Mouse (Mus musculus): ENCODE measurements around the gene Mrpl52. TPM values are rescaled to one million over a fixed set of nuclear protein-coding genes. Genes with fewer than 3 reads are reported as not detected.

Mrpl52 gene
- total and polyA plus RNA-seq, 3 experiments: 469 to 473 TPM; not detected in 1

GRCm38 (mm10) chr14:54445476-54445875, 18.8 kb downstream of the Mrpl52 start:
- TF ChIP-seq EP300 (IDR thresholded peaks at IDR 0.05; ENCODE audit: low read depth in 1 of 2, low read length in 2 of 2): peak in 1 of 2 experiments; percentile 39; a peak in 1 of 4 replicates
- peak; percentile 14; the same call in 1 of the 2 replicates for TF ChIP-seq SIN3A (IDR thresholded peaks at IDR 0.05; ENCODE audit: low read length)
- TF ChIP-seq RCOR1 (IDR thresholded peaks at IDR 0.05; ENCODE audit: low read depth, low read length): no peak
- Histone ChIP-seq H3K9ac (ENCODE audit: control insufficient read depth, low read depth, low read length, poor library complexity, severe bottlenecking) (no peak overlapping the region; the same call in 1 of the 2 replicates), H3K79me2 (ENCODE audit: control insufficient read depth, insufficient read depth, low read length, poor library complexity) (no peaks in the 10 kb centered on the region), H3K36me3 (ENCODE audit: control insufficient read depth in 1 of 2, insufficient read depth in 2 of 2, low read length in 2 of 2) (peaks cover 0 to 17% of the 10 kb centered on the region in 2 experiments; a peak in 2 of 4 replicates), H3K4me1 (ENCODE audit: control insufficient read depth in 1 of 2, insufficient read depth in 2 of 2, low read length in 2 of 2) (peaks cover 9 to 26% of the 10 kb centered on the region in 2 experiments), H3K4me3 (ENCODE audit: control insufficient read depth in 1 of 2, insufficient read depth in 1 of 2, low read depth in 2 of 2, low read length in 2 of 2) (no peak overlapping the region), H3K27ac (ENCODE audit: control insufficient read depth, low read depth, low read length) (no peak overlapping the region), H3K27me3 (ENCODE audit: control insufficient read depth in 1 of 2, insufficient read depth in 2 of 2, low read length in 2 of 2) (no peaks in the 10 kb centered on the region), H3K9me3 (replicated peaks; ENCODE audit: insufficient read depth, low read length) (no peaks in the 10 kb centered on the region)
- DNase-seq (ENCODE audit: low read depth, low spot score): peak; percentile 34

- TF ChIP-seq NRF1 (IDR thresholded peaks at IDR 0.05; ENCODE audit: insufficient read depth, low read depth, low read length, poor library complexity, severe bottlenecking): no peak
- TF ChIP-seq UBTF (IDR thresholded peaks at IDR 0.05; ENCODE audit: borderline replicate concordance, insufficient read depth, low read depth, low read length): no peak
- no peak for TF ChIP-seq ZC3H11A (IDR thresholded peaks at IDR 0.05; ENCODE audit: low read depth, low read length)
- TF ChIP-seq E2F4 (IDR thresholded peaks at IDR 0.05; ENCODE audit: borderline replicate concordance, low read depth, low read length): no peak
- no peak for TF ChIP-seq MAX (IDR thresholded peaks at IDR 0.05; ENCODE audit: low read length)
- no peak for TF ChIP-seq ZNF384 (IDR thresholded peaks at IDR 0.05; ENCODE audit: low read depth, low read length)
- TF ChIP-seq MEF2A (IDR thresholded peaks at IDR 0.05; ENCODE audit: extremely low read depth, insufficient replicate concordance, low read depth, low read length, poor library complexity, severe bottlenecking): no peak
- TF ChIP-seq MXI1 (IDR thresholded peaks at IDR 0.05; ENCODE audit: low read depth, low read length): no peak
- TF ChIP-seq MAFK (IDR thresholded peaks at IDR 0.05; ENCODE audit: borderline replicate concordance, low read depth, low read length): no peak
- no peak for TF ChIP-seq MAZ (IDR thresholded peaks at IDR 0.05; ENCODE audit: low read depth, low read length)
- TF ChIP-seq JUND (IDR thresholded peaks at IDR 0.05; ENCODE audit: low read depth, low read length): no peak
- TF ChIP-seq ZKSCAN1 (IDR thresholded peaks at IDR 0.05; ENCODE audit: low read depth, low read length): no peak
- TF ChIP-seq RCOR1 (IDR thresholded peaks at IDR 0.05; ENCODE audit: low read depth, low read length): no peak
- TF ChIP-seq CHD2 (IDR thresholded peaks at IDR 0.05; ENCODE audit: low read length): no peak
- TF ChIP-seq POLR2AphosphoS2 (IDR thresholded peaks at IDR 0.05; ENCODE audit: low read length): no peak
- no peak for TF ChIP-seq MYB (IDR thresholded peaks at IDR 0.05; ENCODE audit: low read depth, low read length)
- no peak for TF ChIP-seq SMC3 (IDR thresholded peaks at IDR 0.05; ENCODE audit: low read depth, low read length)
- H3K9ac ChIP-seq (ENCODE audit: control insufficient read depth, low read depth, low read length, poor library complexity, severe bottlenecking): no peak overlapping the region
Observed at GRCm38 (mm10) chr14:54453566-54453965, 26.9 kb downstream of the Mrpl52 start.

More at GRCm38 (mm10) chr14:54453566-54453965, 26.9 kb downstream of the Mrpl52 start:
- H3K27me3 ChIP-seq (ENCODE audit: control insufficient read depth in 1 of 2, insufficient read depth in 2 of 2, low read length in 2 of 2): no peaks in the 10 kb centered on the region
- no peaks in the 10 kb centered on the region for H3K9me3 ChIP-seq (replicated peaks; ENCODE audit: insufficient read depth, low read length)
- peaks cover 2 to 10% of the 10 kb centered on the region in 2 experiments for H3K4me1 ChIP-seq (ENCODE audit: control insufficient read depth in 1 of 2, insufficient read depth in 2 of 2, low read length in 2 of 2)
- H3K27ac ChIP-seq (ENCODE audit: control insufficient read depth, low read depth, low read length): no peak overlapping the region
- H3K79me2 ChIP-seq (ENCODE audit: control insufficient read depth, insufficient read depth, low read length, poor library complexity): no peaks in the 10 kb centered on the region
- DNase-seq (ENCODE audit: low read depth, low spot score): no peak
- no peak overlapping the region for H3K4me3 ChIP-seq (ENCODE audit: control insufficient read depth in 1 of 2, insufficient read depth in 1 of 2, low read depth in 2 of 2, low read length in 2 of 2)
- H3K36me3 ChIP-seq (ENCODE audit: control insufficient read depth in 1 of 2, insufficient read depth in 2 of 2, low read length in 2 of 2): peaks cover 0 to 6% of the 10 kb centered on the region in 2 experiments; a peak in 2 of 4 replicates

Measured in MEL (cell line).